Mouse (Mus musculus) forebrain, embryonic 14.5 days (tissue): ENCODE data around the gene Golga2. TPM values are rescaled to one million over a fixed set of nuclear protein-coding genes. Genes with fewer than 3 reads are reported as not detected.

Experiments
- ATAC-seq: fragments of 200-750 bp; cut with Nextera tagmentation; 2 replicates; pipeline ENCODE4 v1.8.0; 2017; ENCODE audit warnings: mild to moderate bottlenecking, moderate library complexity
- DNase-seq: peaks from one replicate; pipeline ENCODE4 v3.0.0-alpha.2; 2015; ENCODE audit warnings: low spot score
- H3K27ac ChIP-seq: fragments of 300-500 bp; sonication (generic); 2 replicates; pipeline ENCODE4 v1.5.1; 2014; ENCODE audit warnings: low read depth, mild to moderate bottlenecking, control low read depth, low read length, moderate library complexity
- H3K27me3 ChIP-seq: fragments of 300-500 bp; sonication (generic); replicated peaks from 2 replicates; pipeline ENCODE4 v1.6.1; 2014; ENCODE audit warnings: low read length, control low read depth, mixed read lengths; ENCODE audit not compliant: control insufficient read depth, insufficient read depth
- H3K36me3 ChIP-seq: fragments of 300-500 bp; sonication (generic); 2 replicates; pipeline ENCODE4 v1.6.1; 2014; ENCODE audit warnings: low read length, control low read depth; ENCODE audit not compliant: control insufficient read depth, insufficient read depth
- H3K4me1 ChIP-seq: fragments of 300-500 bp; sonication (generic); 2 replicates; pipeline ENCODE4 v1.6.1; 2014; ENCODE audit warnings: antibody characterized with exemption, low read length, control low read depth; ENCODE audit not compliant: control insufficient read depth, insufficient read depth
- H3K4me2 ChIP-seq: fragments of 300-500 bp; sonication (generic); 2 replicates; pipeline ENCODE4 v1.6.1; 2014; ENCODE audit warnings: mild to moderate bottlenecking, control low read depth, low read length
- H3K4me3 ChIP-seq: fragments of 300-500 bp; sonication (generic); 2 replicates; pipeline ENCODE4 v1.5.1; 2014; ENCODE audit warnings: low read depth, low read length, control low read depth
- H3K9ac ChIP-seq: fragments of 300-500 bp; sonication (generic); 2 replicates; pipeline ENCODE4 v1.6.1; 2014; ENCODE audit warnings: mild to moderate bottlenecking, low read length, control low read depth, moderate library complexity
- H3K9me3 ChIP-seq: fragments of 300-500 bp; sonication (generic); replicated peaks from 2 replicates; pipeline ENCODE4 v1.6.1; 2016; ENCODE audit warnings: low read length, control low read depth, mixed read lengths; ENCODE audit not compliant: control insufficient read depth
- WGBS: fragments of 180-500 bp; shearing (Covaris S2); extraction: QIAGEN DNeasy Blood & Tissue Kit; methylation state at CpG from one replicate; pipeline ENCODE4 v1.1.7; 2014; 5-methylcytosine and 5-hydroxymethylcytosine counted together
- polyA plus RNA-seq: library from polyadenylated mRNA; unstranded; fragments of >200 nt; fragmentation: Nextera tagmentation; extraction: Ambion mirVana; gene quantifications from 2 replicates; pipeline ENCODE4 v1.2.1, GENCODE M21; 2014

Gene Golga2
- polyA plus RNA-seq, 1 experiment from 2014 or later: 15.5 TPM

- no peak overlapping the region for H3K27ac ChIP-seq
- H3K9ac ChIP-seq: no peak overlapping the region
- H3K27me3 ChIP-seq: no peaks in the 10 kb centered on the region
- WGBS: 62% methylated on average over 9 of the region's 9 CpGs
- H3K4me2 ChIP-seq: no peak overlapping the region
- no peak overlapping the region for H3K4me3 ChIP-seq
- H3K36me3 ChIP-seq: no peaks in the 10 kb centered on the region
- ATAC-seq (no peak), DNase-seq (no peak)
- H3K4me1 ChIP-seq: peaks cover 6% of the 10 kb centered on the region; the same call in 1 of the 2 replicates
- no peaks in the 10 kb centered on the region for H3K9me3 ChIP-seq
These were observed 32.7 kb downstream of the Golga2 start for GRCm38 (mm10) chr2:32319586-32320580.

- DNase-seq (no peak), ATAC-seq (no peak)
- Histone ChIP-seq H3K4me3 (no peak overlapping the region), H3K27ac (no peak overlapping the region), H3K27me3 (no peaks in the 10 kb centered on the region), H3K4me2 (no peak overlapping the region), H3K36me3 (no peaks in the 10 kb centered on the region), H3K4me1 (peaks cover 6% of the 10 kb centered on the region; the same call in 1 of the 2 replicates), H3K9ac (no peak overlapping the region), H3K9me3 (no peaks in the 10 kb centered on the region)
- 77% methylated on average over 11 of the region's 11 CpGs for WGBS
These were observed 33.5 kb downstream of the Golga2 start for GRCm38 (mm10) chr2:32320721-32321120.

DNA sequence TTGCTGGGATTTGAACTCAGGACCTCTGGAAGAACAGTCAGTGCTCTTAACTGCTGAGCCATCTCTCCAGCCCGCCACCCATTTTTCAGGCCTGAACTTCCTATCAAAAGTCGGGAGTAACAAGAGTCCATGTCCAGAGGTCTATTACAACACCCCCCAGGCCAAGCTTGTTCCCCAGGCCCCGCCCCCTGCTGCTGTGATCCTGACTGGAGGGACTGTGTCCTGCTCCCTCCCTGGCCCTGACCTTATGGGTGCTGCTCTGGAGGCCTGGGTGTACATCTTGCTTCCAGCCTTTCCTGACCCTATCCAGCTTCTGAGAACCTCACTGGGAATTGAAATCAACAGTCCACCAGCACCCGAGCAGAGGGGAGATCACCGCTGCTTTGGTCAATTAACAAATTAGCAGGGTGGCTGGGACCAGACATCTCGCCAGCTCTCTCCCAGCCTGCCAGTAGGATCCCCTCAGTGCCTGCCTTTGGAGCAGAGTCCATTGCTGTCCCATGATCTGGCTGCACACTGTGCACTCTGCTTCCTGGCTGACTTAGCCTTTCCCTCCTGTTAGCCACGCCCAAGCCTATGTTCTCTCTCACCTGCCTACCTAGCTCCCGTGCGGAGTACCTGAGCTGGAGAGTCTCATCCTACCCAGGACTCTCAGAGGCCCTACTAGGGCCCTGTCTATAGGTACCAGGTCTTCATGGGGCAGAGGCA lies 34.6 kb downstream of the Golga2 start:
- H3K9ac ChIP-seq: no peak overlapping the region
- no peaks in the 10 kb centered on the region for H3K9me3 ChIP-seq
- no peak overlapping the region for H3K4me2 ChIP-seq
- ATAC-seq (no peak), DNase-seq (no peak)
- no peaks in the 10 kb centered on the region for H3K27me3 ChIP-seq
- peaks cover 6% of the 10 kb centered on the region; the same call in 1 of the 2 replicates for H3K4me1 ChIP-seq
- 70% methylated on average over 9 of the region's 9 CpGs for whole genome bisulfite sequencing
- H3K4me3 ChIP-seq: no peak overlapping the region
- peak overlapping the region; percentile 81 for H3K27ac ChIP-seq
- no peaks in the 10 kb centered on the region for H3K36me3 ChIP-seq

DNA sequence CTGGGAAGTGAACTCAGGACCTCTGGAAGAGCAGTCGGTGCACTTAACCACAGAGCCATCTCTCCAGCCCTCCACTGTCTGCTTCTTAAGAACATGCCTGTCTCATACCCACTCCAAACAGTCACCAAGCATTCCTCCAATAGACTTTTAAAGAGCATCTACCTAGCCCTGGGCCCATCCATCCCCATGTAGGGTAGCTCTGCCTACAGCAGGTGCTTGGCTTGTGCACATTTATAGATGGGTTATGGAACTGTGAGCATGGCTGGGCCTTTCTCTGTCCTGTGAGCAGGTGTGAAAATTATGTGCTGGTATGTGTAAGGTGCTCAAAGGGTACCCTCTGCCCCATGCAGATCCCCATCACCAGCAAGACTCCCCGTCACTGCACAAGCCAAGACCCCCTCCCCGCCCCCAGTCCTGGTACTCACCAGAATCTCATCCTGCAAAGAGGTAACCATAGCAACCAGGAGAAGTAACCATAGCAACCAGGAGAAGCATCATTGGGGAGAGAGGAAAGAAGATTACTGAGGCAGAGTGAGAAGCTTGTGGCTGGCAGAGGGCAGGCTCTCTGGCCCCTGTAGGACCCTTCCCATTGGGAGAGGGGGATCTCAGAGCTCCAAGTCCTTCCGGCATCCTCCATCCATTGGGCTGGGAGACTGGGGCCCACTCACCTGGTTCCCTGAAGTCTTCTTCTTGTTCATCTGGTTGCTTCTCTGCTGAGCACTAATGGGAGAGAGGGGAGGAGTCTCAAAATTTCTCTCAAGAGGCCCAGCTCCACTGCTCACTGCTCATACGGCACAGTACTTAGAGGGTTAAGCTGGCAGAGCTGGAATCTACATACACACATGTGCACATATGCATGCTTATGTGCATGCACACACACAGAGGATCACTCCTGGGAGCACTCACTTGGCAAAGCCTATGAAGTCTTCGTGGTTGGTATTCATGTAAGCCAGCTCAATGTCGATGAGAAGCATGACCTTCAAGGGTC lies 35.9 kb downstream of the Golga2 start:
- H3K4me1 ChIP-seq: peaks cover 2% of the 10 kb centered on the region; the same call in 1 of the 2 replicates
- H3K4me2 ChIP-seq: no peak overlapping the region
- H3K9me3 ChIP-seq: no peaks in the 10 kb centered on the region
- H3K36me3 ChIP-seq: no peaks in the 10 kb centered on the region
- peak; percentile 80 for ATAC-seq
- WGBS: 65% methylated on average over 7 of the region's 7 CpGs
- DNase-seq: peak; percentile 86
- H3K27ac ChIP-seq: peak overlapping the region; percentile 81
- H3K4me3 ChIP-seq: no peak overlapping the region
- H3K9ac ChIP-seq: no peak overlapping the region
- no peaks in the 10 kb centered on the region for H3K27me3 ChIP-seq

DNA sequence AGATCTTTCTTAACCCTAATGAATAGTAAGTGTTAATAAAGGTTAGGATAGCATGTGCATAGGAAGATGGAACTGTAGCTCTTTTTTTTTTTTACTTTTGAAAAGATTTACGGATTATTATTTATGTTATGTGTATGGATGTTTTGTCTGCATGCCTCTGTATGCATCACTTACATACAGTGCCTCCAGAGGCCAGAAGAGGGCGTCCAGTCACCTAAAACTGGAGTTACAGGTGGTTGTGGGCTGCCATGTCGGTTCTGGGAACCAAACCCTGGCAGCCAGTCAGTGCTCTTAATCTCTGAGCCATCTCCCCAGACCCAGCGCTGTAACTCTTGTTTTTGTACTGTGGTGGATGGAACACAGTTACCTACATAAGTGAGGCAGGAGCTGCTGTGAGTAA lies 37.1 kb downstream of the Golga2 start:
- DNase-seq (no peak), ATAC-seq (no peak)
- WGBS: 59% methylated on average over 4 of the region's 4 CpGs
- H3K9me3 ChIP-seq: no peaks in the 10 kb centered on the region
- H3K27ac ChIP-seq: no peak overlapping the region
- H3K4me3 ChIP-seq: no peak overlapping the region
- H3K9ac ChIP-seq: no peak overlapping the region
- no peaks in the 10 kb centered on the region for H3K36me3 ChIP-seq
- H3K4me2 ChIP-seq: no peak overlapping the region
- H3K27me3 ChIP-seq: no peaks in the 10 kb centered on the region
- H3K4me1 ChIP-seq: no peaks in the 10 kb centered on the region

DNA sequence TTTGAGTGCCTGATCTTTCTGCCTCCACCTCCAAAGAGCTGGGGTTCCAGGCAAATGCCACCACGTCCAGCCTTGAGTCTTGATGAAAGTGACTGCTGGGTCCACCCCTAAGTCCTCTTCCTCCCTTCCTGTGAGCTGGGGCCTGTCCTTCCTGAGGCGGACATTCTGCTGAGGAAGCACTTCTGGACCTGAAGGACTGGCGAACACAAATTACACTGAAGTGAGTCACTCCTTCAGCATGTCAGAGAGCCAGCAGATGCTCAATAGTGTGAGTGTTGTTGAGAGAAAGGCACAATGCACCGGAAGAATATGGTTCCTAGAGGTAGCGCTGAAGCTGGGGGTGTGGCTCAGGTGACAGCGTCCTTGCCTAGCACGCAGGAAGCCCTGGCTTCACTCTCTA lies 38.2 kb downstream of the Golga2 start:
- DNase-seq: no peak
- Histone ChIP-seq H3K27ac (no peak overlapping the region), H3K4me3 (no peak overlapping the region), H3K4me1 (no peaks in the 10 kb centered on the region), H3K4me2 (no peak overlapping the region), H3K9me3 (no peaks in the 10 kb centered on the region), H3K9ac (no peak overlapping the region), H3K27me3 (no peaks in the 10 kb centered on the region), H3K36me3 (no peaks in the 10 kb centered on the region)
- no peak for ATAC-seq
- WGBS: 72% methylated on average over 7 of the region's 7 CpGs

GRCm38 (mm10) chr2:32327200-32327599 lies 40.0 kb downstream of the Golga2 start:
- H3K27ac ChIP-seq: no peak overlapping the region
- no peak overlapping the region for H3K9ac ChIP-seq
- H3K4me3 ChIP-seq: no peak overlapping the region
- no peak for ATAC-seq
- no peak for DNase-seq
- WGBS: 68% methylated on average over 4 of the region's 4 CpGs
- no peaks in the 10 kb centered on the region for H3K27me3 ChIP-seq
- H3K36me3 ChIP-seq: no peaks in the 10 kb centered on the region
- H3K9me3 ChIP-seq: no peaks in the 10 kb centered on the region
- no peak overlapping the region for H3K4me2 ChIP-seq
- no peaks in the 10 kb centered on the region for H3K4me1 ChIP-seq

DNA sequence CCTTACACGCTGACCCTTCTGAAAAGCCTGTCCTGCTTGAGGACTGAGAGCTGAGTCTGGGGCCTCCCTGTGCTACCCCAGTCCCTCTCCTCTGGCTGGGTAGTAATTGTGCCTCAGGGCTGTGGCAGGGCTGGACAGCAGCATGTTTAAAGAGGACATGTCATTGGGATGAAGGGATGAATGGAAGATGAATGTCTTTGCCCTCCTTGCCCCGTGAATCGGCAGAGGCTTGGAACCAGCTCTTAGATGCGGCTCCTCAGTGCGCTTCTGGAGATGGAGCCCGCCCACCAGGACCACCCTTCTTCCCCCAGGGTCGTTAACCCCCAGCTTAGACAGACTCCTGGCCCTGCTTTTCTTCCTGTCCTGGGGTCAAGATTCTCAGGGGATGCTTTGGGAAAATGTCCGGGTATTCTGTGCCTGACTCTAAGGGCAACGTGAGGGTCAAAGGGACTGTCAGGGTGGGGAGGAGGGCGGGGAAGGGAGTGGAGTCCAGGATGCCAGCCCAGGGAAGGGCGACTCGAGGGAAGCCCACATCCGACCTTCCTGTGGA lies 41.8 kb downstream of the Golga2 start:
- whole genome bisulfite sequencing: 47% methylated on average over 13 of the region's 13 CpGs
- H3K4me3 ChIP-seq: no peak overlapping the region
- H3K27me3 ChIP-seq: no peaks in the 10 kb centered on the region
- ATAC-seq (no peak), DNase-seq (no peak)
- H3K9ac ChIP-seq: no peak overlapping the region
- H3K4me1 ChIP-seq: no peaks in the 10 kb centered on the region
- no peaks in the 10 kb centered on the region for H3K9me3 ChIP-seq
- H3K4me2 ChIP-seq: no peak overlapping the region
- no peaks in the 10 kb centered on the region for H3K36me3 ChIP-seq
- H3K27ac ChIP-seq: no peak overlapping the region
